Mouse (Mus musculus): ENCODE data around the gene Eif2ak4. TPM values are rescaled to one million over a fixed set of nuclear protein-coding genes. Genes with fewer than 3 reads are reported as not detected.
A peak's percentile ranks its signal among the peaks of the same experiment; 100 is the strongest.

Eif2ak4 gene
- 3.0 and 3.1 TPM in 2 replicates for polyA plus RNA-seq (2015; fragmentation: Nextera tagmentation; extraction: Ambion mirVana)

GRCm38 (mm10) chr2:118388341-118389335, at the start of gene Eif2ak4:
Gene Eif2ak4 (plus strand): TSS chr2:118388618.
- peak; percentile 100 for DNase-seq
- H3K27ac ChIP-seq (ENCODE audit: low read depth) = peak within 1 kb of the TSS; percentile 96
- peaks cover 21% of the 10 kb centered on the region for H3K4me1 ChIP-seq (ENCODE audit: insufficient read depth)
- peak within 1 kb of the TSS; percentile 86 for H3K9ac ChIP-seq (replicated peaks)
- peak; percentile 96 for ATAC-seq
- peak within 1 kb of the TSS; percentile 90 for H3K4me2 ChIP-seq (ENCODE audit: low read depth, low read length)
- H3K9me3 ChIP-seq (ENCODE audit: low read length) = no peaks in the 10 kb centered on the region
- no peaks in the 10 kb centered on the region for H3K36me3 ChIP-seq (replicated peaks; ENCODE audit: insufficient read depth, low read length)
- WGBS (ENCODE audit: insufficient replicate concordance) = under 1% methylated on average over 57 of the region's 61 CpGs
- H3K4me3 ChIP-seq (ENCODE audit: low read depth, low read length) = peak within 1 kb of the TSS; percentile 85
- no peaks in the 10 kb centered on the region for H3K27me3 ChIP-seq (ENCODE audit: insufficient read depth, low read length)
- TF ChIP-seq CTCF (IDR thresholded peaks at IDR 0.05; ENCODE audit: low read depth) (0 out of 2 replicates have a peak, but pooled peaks have one; percentile 5), EP300 (IDR thresholded peaks at IDR 0.05; ENCODE audit: low read depth) (no peak)

- Histone ChIP-seq H3K27me3 (ENCODE audit: insufficient read depth, low read length) (no peaks in the 10 kb centered on the region), H3K4me3 (ENCODE audit: low read depth, low read length) (no peak overlapping the region), H3K9ac (replicated peaks) (no peak overlapping the region), H3K27ac (ENCODE audit: low read depth) (no peak overlapping the region), H3K4me2 (ENCODE audit: low read depth, low read length) (no peak overlapping the region), H3K36me3 (replicated peaks; ENCODE audit: insufficient read depth, low read length) (no peaks in the 10 kb centered on the region), H3K4me1 (ENCODE audit: insufficient read depth) (no peaks in the 10 kb centered on the region), H3K9me3 (ENCODE audit: low read length) (no peaks in the 10 kb centered on the region)
- 74% methylated on average over 7 of the region's 7 CpGs for WGBS (ENCODE audit: insufficient replicate concordance)
- DNase-seq (no peak), ATAC-seq (no peak)
- no peak for TF ChIP-seq CTCF (IDR thresholded peaks at IDR 0.05; ENCODE audit: low read depth)
- TF ChIP-seq EP300 (IDR thresholded peaks at IDR 0.05; ENCODE audit: low read depth) = no peak
Observed at GRCm38 (mm10) chr2:118341295-118341694, 47.1 kb upstream of the Eif2ak4 start.

- Histone ChIP-seq H3K36me3 (replicated peaks; ENCODE audit: insufficient read depth, low read length) (no peaks in the 10 kb centered on the region), H3K27me3 (ENCODE audit: insufficient read depth, low read length) (no peaks in the 10 kb centered on the region), H3K4me3 (ENCODE audit: low read depth, low read length) (no peak overlapping the region), H3K27ac (ENCODE audit: low read depth) (0 out of 2 replicates have a peak overlapping the region, but pooled peaks have one; percentile 16), H3K4me2 (ENCODE audit: low read depth, low read length) (no peak overlapping the region), H3K9me3 (ENCODE audit: low read length) (no peaks in the 10 kb centered on the region), H3K4me1 (ENCODE audit: insufficient read depth) (no peaks in the 10 kb centered on the region), H3K9ac (replicated peaks) (no peak overlapping the region)
- WGBS (ENCODE audit: insufficient replicate concordance) = 58% methylated on average over 3 of the region's 3 CpGs
- ATAC-seq (peak; percentile 92), DNase-seq (peak; percentile 16)
- TF ChIP-seq EP300 (IDR thresholded peaks at IDR 0.05; ENCODE audit: low read depth) (no peak), CTCF (IDR thresholded peaks at IDR 0.05; ENCODE audit: low read depth) (no peak)
Observed at GRCm38 (mm10) chr2:118343897-118344296, 44.5 kb upstream of the Eif2ak4 start.

GRCm38 (mm10) chr2:118345535-118345934, 42.9 kb upstream of the Eif2ak4 start:
- H3K36me3 ChIP-seq (replicated peaks; ENCODE audit: insufficient read depth, low read length) = no peaks in the 10 kb centered on the region
- no peak overlapping the region for H3K27ac ChIP-seq (ENCODE audit: low read depth)
- TF ChIP-seq EP300 (IDR thresholded peaks at IDR 0.05; ENCODE audit: low read depth) (no peak), CTCF (IDR thresholded peaks at IDR 0.05; ENCODE audit: low read depth) (no peak)
- no peak overlapping the region for H3K4me3 ChIP-seq (ENCODE audit: low read depth, low read length)
- no peaks in the 10 kb centered on the region for H3K27me3 ChIP-seq (ENCODE audit: insufficient read depth, low read length)
- H3K4me1 ChIP-seq (ENCODE audit: insufficient read depth) = no peaks in the 10 kb centered on the region
- H3K9me3 ChIP-seq (ENCODE audit: low read length) = no peaks in the 10 kb centered on the region
- DNase-seq (no peak), ATAC-seq (no peak)
- WGBS (ENCODE audit: insufficient replicate concordance) = 72% methylated on average over 1 of the region's 1 CpGs
- no peak overlapping the region for H3K4me2 ChIP-seq (ENCODE audit: low read depth, low read length)
- no peak overlapping the region for H3K9ac ChIP-seq (replicated peaks)

- ATAC-seq (no peak), DNase-seq (no peak)
- WGBS (ENCODE audit: insufficient replicate concordance) = 29% methylated on average over 4 of the region's 4 CpGs
- Histone ChIP-seq H3K36me3 (replicated peaks; ENCODE audit: insufficient read depth, low read length) (no peaks in the 10 kb centered on the region), H3K9ac (replicated peaks) (no peak overlapping the region), H3K4me3 (ENCODE audit: low read depth, low read length) (no peak overlapping the region), H3K9me3 (ENCODE audit: low read length) (no peaks in the 10 kb centered on the region), H3K27ac (ENCODE audit: low read depth) (no peak overlapping the region), H3K4me1 (ENCODE audit: insufficient read depth) (no peaks in the 10 kb centered on the region; the same call in 1 of the 2 replicates), H3K4me2 (ENCODE audit: low read depth, low read length) (no peak overlapping the region), H3K27me3 (ENCODE audit: insufficient read depth, low read length) (no peaks in the 10 kb centered on the region)
- no peak for TF ChIP-seq CTCF (IDR thresholded peaks at IDR 0.05; ENCODE audit: low read depth)
- no peak for TF ChIP-seq EP300 (IDR thresholded peaks at IDR 0.05; ENCODE audit: low read depth)
Observed at GRCm38 (mm10) chr2:118353498-118353897, 34.9 kb upstream of the Eif2ak4 start.

- no peak for TF ChIP-seq CTCF (IDR thresholded peaks at IDR 0.05; ENCODE audit: low read depth)
- TF ChIP-seq EP300 (IDR thresholded peaks at IDR 0.05; ENCODE audit: low read depth) = no peak
- Histone ChIP-seq H3K4me1 (ENCODE audit: insufficient read depth) (no peaks in the 10 kb centered on the region; the same call in 1 of the 2 replicates), H3K36me3 (replicated peaks; ENCODE audit: insufficient read depth, low read length) (no peaks in the 10 kb centered on the region), H3K4me2 (ENCODE audit: low read depth, low read length) (no peak overlapping the region), H3K27me3 (ENCODE audit: insufficient read depth, low read length) (no peaks in the 10 kb centered on the region), H3K9ac (replicated peaks) (no peak overlapping the region), H3K9me3 (ENCODE audit: low read length) (no peaks in the 10 kb centered on the region), H3K4me3 (ENCODE audit: low read depth, low read length) (no peak overlapping the region), H3K27ac (ENCODE audit: low read depth) (no peak overlapping the region)
- WGBS (ENCODE audit: insufficient replicate concordance) = 52% methylated on average over 4 of the region's 4 CpGs
- ATAC-seq (no peak), DNase-seq (no peak)
Observed at GRCm38 (mm10) chr2:118353916-118354403, 34.5 kb upstream of the Eif2ak4 start.

Measured in liver, postnatal 0 days (tissue).